Mouse (Mus musculus): Measurements from ENCODE around the gene Nemp1. TPM values are rescaled to one million over a fixed set of nuclear protein-coding genes. Genes with fewer than 3 reads are reported as not detected.
A peak's percentile ranks its signal among the peaks of the same experiment; 100 is the strongest.

The Nemp1 gene
- total RNA-seq, 1 experiment: 23.6 TPM

DNA sequence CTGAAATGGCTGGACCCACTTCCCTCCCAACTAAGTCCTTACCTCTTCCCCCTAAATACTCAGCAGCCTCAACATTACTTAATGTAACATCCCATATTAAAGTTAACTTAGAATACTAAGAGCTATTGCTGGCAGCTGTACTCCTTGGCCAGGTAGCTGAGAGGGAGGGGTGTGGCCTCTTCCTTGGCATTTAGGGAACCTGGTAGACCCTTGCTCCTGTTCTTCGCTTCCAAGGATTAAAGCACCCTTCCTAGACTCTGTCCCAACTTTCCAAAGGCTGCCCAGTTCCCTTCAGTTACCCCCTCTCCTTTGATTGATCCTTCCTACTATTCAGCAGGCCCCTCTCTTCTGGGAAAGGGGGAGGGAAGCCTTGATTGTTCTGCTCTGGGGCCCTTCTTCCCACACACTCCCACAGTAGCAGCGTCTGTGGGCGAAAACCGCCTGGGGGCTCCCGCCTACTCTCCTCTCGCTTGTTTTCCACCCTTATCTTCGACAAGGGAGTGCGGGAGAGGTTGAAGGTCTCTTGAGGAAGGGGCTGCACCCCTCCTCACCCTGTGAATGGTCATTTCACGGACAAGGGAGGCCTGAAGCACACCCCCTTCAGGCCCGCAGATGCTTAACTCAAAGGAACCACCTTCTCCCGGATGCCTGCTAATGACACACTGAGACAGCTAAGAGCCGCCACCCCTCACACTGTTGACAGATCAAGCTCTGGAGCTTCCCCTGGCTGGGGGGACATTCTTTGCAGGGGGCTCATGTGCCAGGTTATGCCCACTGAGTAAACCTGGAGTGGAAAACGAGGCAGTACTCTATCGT, 1.1 kb upstream of the Nemp1 start:
- Histone ChIP-seq H3K4me3 (ENCODE audit: insufficient read depth in 1 of 2, low read depth in 1 of 2, low read length in 2 of 2, poor library complexity in 1 of 2, severe bottlenecking in 1 of 2) (peak overlapping the region; percentile 53 to 79), H3K27ac (ENCODE audit: insufficient read depth, low read depth, low read length, poor library complexity, severe bottlenecking) (no peak overlapping the region), H3K9me3 (ENCODE audit: control insufficient read depth, insufficient read depth, low read depth, low read length) (no peaks in the 10 kb centered on the region), H3K36me3 (ENCODE audit: control insufficient read depth, insufficient read depth, low read length, poor library complexity, severe bottlenecking) (peaks cover 7% of the 10 kb centered on the region; the same call in 1 of the 2 replicates), H3K4me1 (ENCODE audit: control insufficient read depth in 2 of 2, insufficient read depth in 2 of 2, low read length in 2 of 2, poor library complexity in 1 of 2) (peaks cover 0 to 34% of the 10 kb centered on the region in 2 experiments; a peak in 2 of 4 replicates), H3K9ac (ENCODE audit: insufficient read depth, low read depth, low read length, poor library complexity, severe bottlenecking) (peak overlapping the region; percentile 63; the same call in 1 of the 2 replicates)
- no peak for DNase-seq (ENCODE audit: low read depth, low spot score)
- no peak for TF ChIP-seq HCFC1 (IDR thresholded peaks at IDR 0.05; ENCODE audit: borderline replicate concordance, insufficient read depth, low read length)
- TF ChIP-seq MAFK (IDR thresholded peaks at IDR 0.05; ENCODE audit: insufficient read depth, low read depth, low read length): no peak
- no peak for TF ChIP-seq ZNF384 (IDR thresholded peaks at IDR 0.05; ENCODE audit: low read depth, low read length)
- no peak for TF ChIP-seq ZC3H11A (IDR thresholded peaks at IDR 0.05; ENCODE audit: borderline replicate concordance, low read depth, low read length)
- in situ Hi-C loops (cut with MboI; ENCODE audit: low sequenced_read_pairs in 2 of 2, unreplicated experiment in 2 of 2): no loop called here

- H3K9ac ChIP-seq (ENCODE audit: insufficient read depth, low read depth, low read length, poor library complexity, severe bottlenecking): peak overlapping the region; percentile 64
- DNase-seq (ENCODE audit: low read depth, low spot score): no peak
- peaks cover 7% of the 10 kb centered on the region; the same call in 1 of the 2 replicates for H3K36me3 ChIP-seq (ENCODE audit: control insufficient read depth, insufficient read depth, low read length, poor library complexity, severe bottlenecking)
- TF ChIP-seq CHD2 (IDR thresholded peaks at IDR 0.05; ENCODE audit: low read depth, low read length) (no peak; the same call in 1 of the 2 replicates), HCFC1 (IDR thresholded peaks at IDR 0.05; ENCODE audit: borderline replicate concordance, insufficient read depth, low read length) (no peak), ZC3H11A (IDR thresholded peaks at IDR 0.05; ENCODE audit: borderline replicate concordance, low read depth, low read length) (no peak), ZNF384 (IDR thresholded peaks at IDR 0.05; ENCODE audit: low read depth, low read length) (no peak), MAFK (IDR thresholded peaks at IDR 0.05; ENCODE audit: insufficient read depth, low read depth, low read length) (no peak)
- peaks cover 0 to 29% of the 10 kb centered on the region in 2 experiments; a peak in 2 of 4 replicates for H3K4me1 ChIP-seq (ENCODE audit: control insufficient read depth in 2 of 2, insufficient read depth in 2 of 2, low read length in 2 of 2, poor library complexity in 1 of 2)
- peak overlapping the region; percentile 79 for H3K27ac ChIP-seq (ENCODE audit: insufficient read depth, low read depth, low read length, poor library complexity, severe bottlenecking)
- in situ Hi-C loops (cut with MboI; ENCODE audit: low sequenced_read_pairs in 2 of 2, unreplicated experiment in 2 of 2): no loop called here
- peak overlapping the region; percentile 53 to 79 for H3K4me3 ChIP-seq (ENCODE audit: insufficient read depth in 1 of 2, low read depth in 1 of 2, low read length in 2 of 2, poor library complexity in 1 of 2, severe bottlenecking in 1 of 2)
- H3K9me3 ChIP-seq (ENCODE audit: control insufficient read depth, insufficient read depth, low read depth, low read length): no peaks in the 10 kb centered on the region
These were observed 780 bp downstream of the Nemp1 start for GRCm38 (mm10) chr10:127667269-127668092.

- Histone ChIP-seq H3K9me3 (ENCODE audit: control insufficient read depth, insufficient read depth, low read depth, low read length) (no peaks in the 10 kb centered on the region), H3K4me1 (ENCODE audit: control insufficient read depth in 2 of 2, insufficient read depth in 2 of 2, low read length in 2 of 2, poor library complexity in 1 of 2) (peaks cover 0 to 23% of the 10 kb centered on the region in 2 experiments; a peak in 1 of 4 replicates), H3K9ac (ENCODE audit: insufficient read depth, low read depth, low read length, poor library complexity, severe bottlenecking) (peak within 1 kb of the TSS; percentile 64), H3K4me3 (ENCODE audit: insufficient read depth in 1 of 2, low read depth in 1 of 2, low read length in 2 of 2, poor library complexity in 1 of 2, severe bottlenecking in 1 of 2) (peak within 1 kb of the TSS; percentile 53 to 79), H3K27ac (ENCODE audit: insufficient read depth, low read depth, low read length, poor library complexity, severe bottlenecking) (peak within 1 kb of the TSS; percentile 79), H3K36me3 (ENCODE audit: control insufficient read depth, insufficient read depth, low read length, poor library complexity, severe bottlenecking) (peaks cover 7% of the 10 kb centered on the region; the same call in 1 of the 2 replicates)
- DNase-seq (ENCODE audit: low read depth, low spot score): no peak
- TF ChIP-seq CHD2 (IDR thresholded peaks at IDR 0.05; ENCODE audit: low read depth, low read length) (no peak; the same call in 1 of the 2 replicates), MAFK (IDR thresholded peaks at IDR 0.05; ENCODE audit: insufficient read depth, low read depth, low read length) (no peak), ZC3H11A (IDR thresholded peaks at IDR 0.05; ENCODE audit: borderline replicate concordance, low read depth, low read length) (no peak), HCFC1 (IDR thresholded peaks at IDR 0.05; ENCODE audit: borderline replicate concordance, insufficient read depth, low read length) (no peak)
- in situ Hi-C loops (cut with MboI; ENCODE audit: low sequenced_read_pairs in 2 of 2, unreplicated experiment in 2 of 2): no loop called here
These were observed 1.7 kb downstream of the Nemp1 start, which contains the start of gene Nab2 for GRCm38 (mm10) chr10:127668093-127669050. Nab2 (minus strand) TSS chr10:127668568.

DNA sequence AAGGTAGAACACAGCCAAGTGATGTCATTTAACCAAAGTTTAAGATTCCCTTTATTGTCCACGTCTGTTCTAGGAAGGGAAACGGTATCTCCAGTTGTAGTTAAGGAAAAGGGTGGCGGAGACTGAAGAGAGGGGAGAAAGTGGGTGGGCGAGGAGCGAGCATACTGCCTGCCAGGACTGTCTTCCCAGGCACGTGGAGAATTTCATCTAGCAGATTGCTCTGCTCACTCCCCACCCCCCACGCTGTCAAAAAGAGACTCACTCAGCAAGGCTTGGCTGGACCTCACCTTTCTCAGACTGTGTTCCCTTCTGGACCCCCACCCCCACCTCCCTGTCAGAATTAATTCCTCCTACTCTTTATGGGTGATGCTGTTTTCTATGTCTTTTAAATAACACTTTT, 2.5 kb downstream of the Nemp1 start:
- Histone ChIP-seq H3K4me1 (ENCODE audit: control insufficient read depth in 2 of 2, insufficient read depth in 2 of 2, low read length in 2 of 2, poor library complexity in 1 of 2) (peaks cover 0 to 17% of the 10 kb centered on the region in 2 experiments; a peak in 1 of 4 replicates), H3K4me3 (ENCODE audit: insufficient read depth in 1 of 2, low read depth in 1 of 2, low read length in 2 of 2, poor library complexity in 1 of 2, severe bottlenecking in 1 of 2) (no peak overlapping the region), H3K27ac (ENCODE audit: insufficient read depth, low read depth, low read length, poor library complexity, severe bottlenecking) (no peak overlapping the region), H3K36me3 (ENCODE audit: control insufficient read depth, insufficient read depth, low read length, poor library complexity, severe bottlenecking) (peaks cover 5% of the 10 kb centered on the region; the same call in 1 of the 2 replicates), H3K9me3 (ENCODE audit: control insufficient read depth, insufficient read depth, low read depth, low read length) (no peaks in the 10 kb centered on the region), H3K9ac (ENCODE audit: insufficient read depth, low read depth, low read length, poor library complexity, severe bottlenecking) (no peak overlapping the region)
- no peak for DNase-seq (ENCODE audit: low read depth, low spot score)
- no peak for TF ChIP-seq CHD2 (IDR thresholded peaks at IDR 0.05; ENCODE audit: low read depth, low read length)
- no peak for TF ChIP-seq MAFK (IDR thresholded peaks at IDR 0.05; ENCODE audit: insufficient read depth, low read depth, low read length)
- in situ Hi-C loops (cut with MboI; ENCODE audit: low sequenced_read_pairs in 2 of 2, unreplicated experiment in 2 of 2): no loop called here
